Mouse (Mus musculus) subcutaneous adipose tissue, adult 2 months (tissue): ENCODE measurements around the gene Gpat3. TPM values are rescaled to one million over a fixed set of nuclear protein-coding genes. Genes with fewer than 3 reads are reported as not detected.

Experiments
- polyA plus RNA-seq: library from polyadenylated mRNA; depleted of rRNA; stranded (reverse); fragments of >200 nt; gene quantifications from 2 replicates; pipeline ENCODE4 v1.2.3, GENCODE M21; 2012; ENCODE audit warnings: low replicate concordance; rRNA removed

Gpat3 gene
- polyA plus RNA-seq, result 21.9 and 52.8 TPM in 2 replicates

DNA sequence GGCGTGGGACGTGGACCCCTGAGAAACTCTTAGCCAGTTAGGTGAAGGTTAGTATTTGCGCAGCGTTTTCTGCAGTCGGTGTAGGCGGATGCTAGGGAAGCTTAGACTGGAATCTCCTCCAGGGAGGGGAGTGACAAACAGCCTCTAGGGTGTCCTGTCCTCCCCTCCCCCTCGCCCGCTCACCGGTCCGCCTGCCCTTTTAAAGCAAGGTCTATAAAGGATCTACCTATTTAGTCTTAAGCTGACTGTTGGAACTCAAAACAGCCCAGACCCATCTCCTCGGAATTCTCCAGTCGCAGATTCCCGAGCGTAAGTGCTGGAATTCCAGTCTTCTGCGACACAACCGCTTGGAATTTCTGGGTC, at the start of gene Gpat3:
Gene Gpat3 (plus strand): TSS at position 229 of the 363 bp plus-strand sequence.

DNA sequence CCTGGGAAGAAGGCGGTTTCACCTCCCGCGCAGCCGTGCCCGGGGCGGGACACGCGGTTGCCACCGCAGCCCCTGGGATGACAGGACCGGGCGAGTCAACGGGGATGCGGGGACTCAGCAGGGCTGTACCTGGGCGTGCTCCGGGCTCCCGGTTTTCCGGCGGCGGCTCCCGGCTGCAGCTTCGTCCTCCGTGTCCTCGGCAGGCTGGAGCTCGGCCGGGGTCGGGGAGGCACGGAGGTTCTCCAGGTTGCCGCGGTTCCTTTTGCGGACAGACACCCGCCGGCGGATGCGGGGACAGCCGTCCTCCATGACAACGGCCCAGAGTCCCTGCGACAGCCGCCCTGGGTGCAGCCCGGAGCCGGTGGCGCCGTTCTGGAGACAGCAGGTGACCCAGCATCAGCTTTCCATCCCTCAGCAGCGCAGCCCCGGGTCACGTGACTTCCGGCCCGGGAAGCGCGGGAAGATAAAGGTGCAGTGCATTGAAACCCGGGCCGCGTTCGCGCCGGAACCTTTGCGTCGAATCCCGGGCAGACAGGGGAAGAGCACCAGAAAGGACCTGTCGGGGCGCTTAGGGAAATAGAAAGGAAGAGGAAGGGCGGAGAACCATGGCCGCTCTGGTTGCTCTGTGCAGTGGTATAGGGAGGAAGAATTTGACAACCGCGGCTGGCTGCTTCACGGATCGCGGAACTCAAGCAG, 47.2 kb upstream of the Gpat3 start, which contains the start of the genes Helq and Mrps18c:
Gene Helq (minus strand): TSS at position 434 of the 696 bp plus-strand sequence.
Gene Mrps18c (plus strand): TSS at position 463 of the 696 bp plus-strand sequence.

DNA sequence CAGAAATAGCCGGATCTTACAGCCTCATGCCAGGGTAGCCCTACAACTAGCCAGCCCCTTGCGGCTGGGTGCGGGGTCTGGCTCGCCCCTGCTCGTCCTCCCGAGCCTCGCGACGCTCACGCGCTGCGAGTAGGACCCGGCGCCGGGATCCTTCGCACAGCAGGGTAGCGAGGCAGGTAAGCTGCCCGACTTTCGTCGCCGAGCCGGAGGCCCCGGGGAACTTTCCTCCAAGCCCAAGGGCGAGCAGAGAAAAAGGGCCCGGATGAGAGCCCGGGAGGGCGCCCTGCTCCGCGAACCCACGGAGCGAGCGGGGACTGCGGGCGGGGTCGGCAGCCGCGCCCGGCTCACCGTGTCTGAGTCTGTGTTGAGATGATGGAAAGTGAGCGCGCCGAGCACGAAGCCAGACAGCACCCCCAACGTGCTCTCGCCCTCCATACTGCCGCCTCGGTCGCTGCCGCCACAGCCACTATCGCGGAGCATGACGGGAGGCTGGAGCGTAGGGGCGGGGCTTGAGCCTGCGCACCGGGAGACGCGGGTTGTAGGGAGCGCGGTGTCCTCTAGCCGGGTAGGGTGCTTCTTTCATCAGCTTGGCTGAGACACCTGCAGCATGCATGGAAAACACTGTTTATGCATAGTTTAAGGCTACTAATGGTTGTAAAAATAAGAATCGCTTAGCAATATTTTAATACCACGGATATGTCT, 24.9 kb upstream of the Gpat3 start, which contains the start of gene Abraxas1:
Gene Abraxas1 (minus strand): TSS at position 483 of the 702 bp plus-strand sequence.

Other genes starting within 250 kb of the Gpat3 start
- gene Coq2, start 170.6 kb upstream of the Gpat3 start, polyA plus RNA-seq, result 83.6 and 119 TPM in 2 replicates
- 3.3 and 4.8 TPM in 2 replicates for gene Hpse, start 126.0 kb upstream of the Gpat3 start, polyA plus RNA-seq
- 4.8 and 6.5 TPM in 2 replicates for gene Helq, start 47.1 kb upstream of the Gpat3 start, polyA plus RNA-seq
- gene Mrps18c, start 47.1 kb upstream of the Gpat3 start, polyA plus RNA-seq, result 16.3 and 16.6 TPM in 2 replicates
- gene Abraxas1, start 24.7 kb upstream of the Gpat3 start, polyA plus RNA-seq, result 6.8 and 8.9 TPM in 2 replicates